Mouse (Mus musculus) lung, postnatal 25 days (tissue): ENCODE data around the gene Nup107.
"Not testable (repeated sequence)": the region's sequence is repeated elsewhere in the genome, so short reads cannot be mapped to it uniquely, and the experiment has no call there.

Experiments used
- DNase-seq: peaks from one replicate; pipeline ENCODE4 v3.0.0; 2022; ENCODE audit warnings: low spot score

Nup107 gene

DNA sequence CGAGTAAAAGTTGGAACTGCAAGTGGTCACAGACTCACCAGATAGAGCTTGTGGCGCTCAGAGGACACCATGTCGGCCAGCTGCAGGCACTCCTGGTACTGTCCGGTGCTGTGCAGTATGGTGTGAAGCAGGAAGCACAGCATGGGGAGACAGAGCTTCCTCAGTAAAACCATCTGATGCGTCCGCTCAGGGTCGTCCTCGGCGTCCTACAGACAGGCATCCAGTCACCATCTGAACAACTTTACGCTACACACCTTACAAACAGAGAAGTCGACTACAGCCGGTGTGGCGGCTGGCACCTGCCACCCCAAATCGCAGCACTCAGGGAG is 41.3 kb downstream of the Nup107 start:
- no peak for DNase-seq

DNA sequence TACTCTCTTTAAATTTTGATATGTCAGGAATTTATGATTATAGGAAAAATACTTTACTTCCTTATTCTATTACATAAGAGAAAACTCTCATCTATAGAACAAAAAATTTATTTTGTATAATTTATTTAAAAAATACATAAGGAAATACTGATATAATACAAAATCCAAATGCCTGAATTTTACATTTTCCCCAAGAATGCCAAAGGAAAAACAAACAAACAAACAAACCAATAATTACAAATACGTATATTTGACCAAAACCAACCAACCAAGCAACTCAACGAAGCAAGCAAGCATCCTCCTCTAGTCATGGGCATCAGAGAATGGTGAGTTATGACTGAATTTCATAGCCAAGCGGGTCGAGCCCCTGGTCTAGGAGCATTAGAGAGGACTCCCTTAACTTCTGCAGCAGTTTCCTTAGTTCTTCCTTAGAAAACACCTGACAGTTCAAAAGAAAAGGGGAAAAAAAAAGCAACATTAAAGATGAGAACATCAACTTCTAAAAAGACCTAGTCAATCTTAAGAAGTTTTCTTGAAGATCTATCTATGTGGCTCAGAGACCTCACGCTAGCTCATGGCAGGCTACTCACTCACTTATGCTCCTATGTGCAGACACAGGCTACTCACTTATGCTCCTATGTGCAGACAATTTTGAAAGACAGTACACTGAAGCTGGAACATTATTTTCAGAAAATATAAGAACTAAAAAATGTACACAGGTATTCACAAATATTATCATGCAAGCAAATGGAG is 41.8 kb downstream of the Nup107 start:
- DNase-seq = no peak

DNA sequence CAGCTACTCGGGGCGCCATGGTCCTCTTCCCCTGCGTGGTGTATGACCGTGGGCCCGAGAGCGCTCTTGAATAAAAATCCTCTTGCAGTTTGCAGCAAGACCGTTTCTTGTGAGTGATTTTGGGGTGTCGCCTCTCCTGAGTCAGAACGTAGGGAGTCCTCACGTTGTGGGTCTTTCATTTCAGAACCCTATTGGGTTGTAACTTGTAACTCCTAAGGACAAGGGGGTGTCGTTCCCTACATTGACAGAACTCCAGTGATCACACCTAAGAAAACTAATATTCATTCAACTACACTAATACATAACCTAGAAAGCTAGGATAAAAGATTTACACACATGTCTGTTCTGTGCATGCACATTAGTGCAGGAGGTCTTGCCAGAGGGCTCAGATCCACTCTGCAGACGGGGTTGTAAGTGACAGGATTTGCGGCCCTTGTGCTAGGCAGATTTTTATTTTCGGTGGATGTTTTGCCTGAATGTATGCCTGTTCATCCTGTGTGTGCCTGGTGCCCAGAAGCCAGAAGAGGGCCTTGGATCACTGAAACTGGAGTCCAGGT is 42.6 kb downstream of the Nup107 start:
- no peak for DNase-seq

DNA sequence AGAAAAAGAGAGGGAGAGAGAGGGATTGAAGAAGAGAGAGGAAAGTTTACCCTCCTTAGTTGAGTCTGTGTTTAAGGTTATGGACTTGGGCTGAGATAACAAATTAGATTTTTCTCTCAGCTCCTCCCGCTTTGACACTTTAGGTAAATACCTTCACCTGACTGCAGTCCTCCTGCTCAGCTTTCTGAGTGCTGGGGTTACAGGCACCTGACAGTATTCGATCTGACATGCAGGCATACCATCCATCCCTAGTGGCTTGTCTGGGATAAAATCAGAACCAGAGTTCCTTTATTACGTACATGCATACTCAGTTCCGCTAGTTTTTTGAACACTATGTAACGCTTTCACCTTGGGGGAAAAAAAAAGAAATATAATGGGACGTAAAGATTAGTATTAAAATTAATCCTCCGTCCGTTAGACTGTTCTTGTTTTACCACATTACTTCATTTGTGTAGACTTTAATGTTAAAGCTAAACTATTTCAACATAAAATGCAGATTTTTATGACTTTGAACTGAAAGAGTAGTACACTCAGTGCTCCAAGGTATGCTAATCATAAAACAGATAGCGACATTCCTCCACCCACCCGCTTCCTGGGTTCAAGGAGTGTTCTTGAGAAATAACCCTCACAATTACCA is 43.3 kb downstream of the Nup107 start:
- no peak for DNase-seq

DNA sequence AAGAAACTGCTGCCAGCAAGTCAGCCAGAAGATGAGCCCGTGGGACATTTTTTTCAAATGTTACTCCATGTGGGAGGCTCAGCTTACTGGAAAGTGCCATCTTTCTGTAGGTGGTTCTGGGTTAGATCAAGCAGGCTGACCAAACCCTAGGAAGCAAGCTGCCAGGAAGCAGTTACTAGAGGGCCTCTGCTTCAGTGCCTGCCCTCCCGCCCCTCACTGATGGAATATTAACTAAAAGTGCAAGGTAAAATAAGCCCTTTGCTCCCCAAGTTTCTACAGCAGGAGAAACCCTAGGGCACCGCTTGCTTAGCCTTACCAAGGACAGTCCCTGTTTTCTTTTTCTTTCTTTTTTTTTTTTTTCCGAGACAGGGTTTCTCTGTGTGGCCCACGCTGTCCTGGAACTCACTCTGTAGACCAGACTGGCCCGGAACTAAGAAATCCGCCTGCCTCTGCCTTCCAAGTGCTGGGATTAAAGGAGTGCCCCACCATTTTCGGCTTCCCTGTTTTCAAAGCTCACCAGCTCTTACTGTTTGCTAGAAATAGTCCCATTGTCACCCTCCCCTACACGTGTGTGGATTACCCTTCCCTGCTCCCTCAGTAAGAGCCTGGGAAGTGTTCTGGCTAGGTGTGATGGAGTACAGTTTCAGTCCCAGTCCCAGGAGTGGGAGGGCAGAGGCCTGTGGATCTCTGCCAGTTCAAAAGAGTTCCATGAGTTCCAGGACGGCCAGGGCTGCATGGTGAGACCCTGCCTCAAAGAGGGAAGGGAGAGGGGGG is 44.0 kb downstream of the Nup107 start:
- no peak for DNase-seq

DNA sequence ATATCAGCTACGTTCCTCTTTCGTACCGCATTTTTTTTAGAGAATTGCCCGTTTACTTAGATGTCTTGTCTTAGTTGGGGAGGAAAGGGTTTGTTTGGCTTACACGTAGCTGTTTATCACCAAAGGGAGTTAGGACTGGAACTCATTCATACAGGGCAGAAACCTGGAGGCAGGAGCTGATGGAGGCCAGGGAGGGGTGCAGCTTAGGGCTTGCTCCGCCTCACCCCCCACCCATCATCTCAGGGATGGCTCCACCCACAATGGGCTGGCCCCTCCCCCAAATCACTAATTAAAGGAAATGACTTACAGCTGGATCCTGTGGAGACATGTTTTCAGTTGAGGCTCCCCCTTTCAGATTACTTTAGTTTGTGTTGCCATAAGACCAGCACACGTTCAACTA is 44.8 kb downstream of the Nup107 start:
- no peak for DNase-seq

DNA sequence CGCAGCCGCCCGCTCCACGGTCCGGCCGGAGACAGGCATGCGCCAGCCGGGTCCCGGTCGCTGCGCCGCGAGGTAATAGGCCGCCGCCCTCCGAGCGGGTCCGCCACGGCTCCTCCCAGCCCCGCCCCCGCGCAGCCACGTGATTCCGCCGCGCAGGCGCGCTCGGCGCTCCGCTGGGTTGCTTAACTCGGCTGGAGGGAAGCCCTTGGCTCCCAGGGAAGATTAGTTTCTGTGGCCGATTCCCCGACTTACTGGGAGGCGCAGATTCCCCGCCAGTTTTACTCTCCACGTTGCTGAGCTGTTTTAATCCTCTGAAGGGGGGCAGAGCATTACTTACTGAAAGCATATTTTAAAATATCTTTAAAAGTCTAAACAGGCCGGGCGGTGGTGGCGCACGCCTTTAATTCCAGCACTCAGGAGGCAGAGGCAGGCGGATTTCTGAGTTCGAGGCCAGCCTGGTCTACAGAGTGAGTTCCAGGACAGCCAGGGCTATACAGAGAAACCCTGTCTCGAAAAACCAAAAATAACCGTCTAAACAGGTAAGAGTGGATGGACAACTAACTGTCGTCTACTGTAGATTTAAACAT is 46.1 kb downstream of the Nup107 start, which contains the start of gene Slc35e3:
Slc35e3 (minus strand) TSS at position 69 of the 587 bp plus-strand sequence.
- DNase-seq = peak; percentile 97

DNA sequence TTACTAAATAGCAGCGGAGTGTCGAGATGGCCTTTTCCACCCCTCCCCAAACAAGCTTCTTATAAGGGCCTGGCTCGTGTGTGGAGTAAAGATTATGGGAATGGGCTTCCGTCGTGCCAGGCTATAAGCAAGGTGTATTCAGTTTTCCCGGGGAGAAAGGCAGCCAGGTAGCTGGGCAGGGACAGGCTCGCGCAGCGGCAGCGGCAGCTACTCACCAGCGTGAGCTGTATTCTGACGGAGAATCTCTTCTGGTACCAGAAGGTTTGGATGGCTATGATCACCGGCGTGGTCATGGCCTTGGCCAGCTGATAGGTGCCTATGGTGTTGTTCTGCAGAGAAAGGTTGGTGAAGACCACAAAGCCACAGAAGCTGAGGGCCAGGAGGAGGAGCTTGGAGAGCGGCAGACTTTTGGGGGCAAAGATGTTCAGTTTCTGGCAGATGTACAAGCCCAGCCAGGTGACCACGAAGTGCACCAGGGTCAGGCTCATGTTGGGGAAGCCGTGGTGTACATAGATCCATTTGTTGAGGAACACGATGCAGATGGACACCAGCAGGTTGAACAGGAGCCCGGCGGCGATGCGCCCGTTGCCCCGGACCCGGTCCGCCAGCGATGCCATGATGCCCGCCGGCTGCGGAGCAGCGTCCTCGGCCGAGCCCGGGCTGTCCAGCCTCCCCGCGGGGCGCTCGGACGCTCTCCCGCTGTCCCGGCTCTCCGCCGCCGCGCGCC is 46.8 kb downstream of the Nup107 start:
- not testable (repeated sequence) for DNase-seq

DNA sequence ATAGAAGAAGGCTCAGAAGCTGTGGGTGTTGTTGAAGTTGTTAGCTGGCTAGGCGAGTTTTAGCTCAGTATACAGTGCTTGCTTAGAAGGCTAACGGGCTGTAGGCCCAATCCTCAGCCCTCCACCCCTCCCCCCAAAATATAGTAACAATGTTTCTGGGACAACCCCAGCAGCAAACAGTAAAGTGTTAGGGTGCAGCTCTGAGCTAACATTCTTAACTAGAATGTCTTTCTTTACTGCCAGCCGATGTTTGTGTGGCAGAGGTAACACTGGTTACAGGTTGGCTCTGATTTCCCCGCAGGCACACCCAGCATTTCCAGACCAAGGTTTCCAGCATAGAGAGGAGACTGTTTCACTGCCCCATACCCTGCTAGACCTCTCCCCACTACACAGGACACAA is 48.6 kb downstream of the Nup107 start:
- DNase-seq = no peak

DNA sequence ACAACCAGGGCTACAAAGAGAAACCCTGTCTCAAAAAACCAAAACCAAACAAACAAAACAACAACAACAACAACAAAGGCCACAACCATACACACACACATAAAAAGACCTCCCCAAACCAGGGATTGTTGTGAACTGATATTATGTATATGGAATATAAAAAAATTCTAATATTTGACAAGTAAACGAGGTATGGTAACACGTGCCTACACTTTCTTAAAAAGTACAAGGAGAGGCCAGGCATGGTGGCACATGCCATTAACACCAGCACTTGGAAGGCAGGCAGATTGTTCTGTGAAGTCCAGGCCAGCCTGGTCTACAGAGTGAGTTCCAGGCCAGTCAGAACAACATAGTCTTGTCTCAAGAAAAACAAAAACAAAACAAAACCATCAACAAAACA is 49.3 kb downstream of the Nup107 start:
- no peak for DNase-seq

DNA sequence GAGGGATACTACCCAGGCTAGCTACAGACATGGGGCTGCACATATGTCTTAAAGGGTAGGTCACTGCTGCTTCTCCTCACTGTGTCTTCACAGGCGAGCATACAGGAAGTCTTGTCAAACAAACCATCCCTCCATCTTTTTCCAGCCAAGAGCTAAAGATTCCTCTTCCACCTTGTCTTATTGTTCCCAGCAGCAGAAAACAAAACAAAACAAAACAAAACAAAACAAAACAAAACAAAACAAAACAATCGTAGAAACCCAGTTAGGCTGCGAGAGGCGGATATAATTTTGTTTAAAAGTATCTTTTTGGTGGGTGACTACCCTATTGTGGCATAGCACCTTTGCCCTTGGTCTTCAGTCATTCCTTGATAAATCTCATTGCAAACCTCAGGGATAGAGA is 49.9 kb downstream of the Nup107 start:
- DNase-seq = no peak

DNA sequence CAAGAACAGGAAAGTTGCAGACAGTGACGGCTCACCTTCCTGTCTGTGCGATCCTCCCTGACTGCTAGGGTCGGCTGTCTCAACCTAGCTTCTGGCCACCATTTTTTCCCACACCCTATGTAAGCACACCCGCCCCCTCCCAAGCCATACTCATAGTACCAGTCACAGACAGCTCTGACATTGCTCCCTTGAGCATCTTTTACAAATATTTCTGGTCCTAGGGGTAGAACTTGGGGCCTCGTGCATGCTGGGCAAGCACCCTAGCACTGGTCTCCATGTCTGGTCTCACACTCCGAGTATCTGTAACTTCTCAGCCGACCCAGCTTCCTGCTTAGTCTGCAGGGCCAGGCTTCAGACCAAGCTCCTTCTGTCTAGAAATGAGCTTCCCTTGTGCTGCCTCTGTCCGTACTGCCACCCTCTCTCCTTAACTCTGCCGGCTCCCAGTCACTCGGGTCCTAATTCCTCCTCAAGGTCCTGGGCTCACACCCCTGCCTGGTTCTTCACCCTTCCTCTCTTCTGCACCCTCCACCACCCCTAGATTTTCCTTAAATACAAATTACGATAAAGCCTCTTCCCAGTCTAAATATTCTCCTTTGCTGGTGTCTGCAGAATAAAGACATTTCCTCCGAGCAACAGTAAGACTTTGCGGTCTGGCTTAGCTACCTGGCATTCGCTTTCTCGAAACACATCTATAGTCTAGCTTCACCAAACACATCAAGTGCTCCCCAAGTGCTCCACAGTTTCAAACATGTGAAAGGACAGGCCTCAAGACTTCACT is 50.6 kb downstream of the Nup107 start:
- no peak for DNase-seq

DNA sequence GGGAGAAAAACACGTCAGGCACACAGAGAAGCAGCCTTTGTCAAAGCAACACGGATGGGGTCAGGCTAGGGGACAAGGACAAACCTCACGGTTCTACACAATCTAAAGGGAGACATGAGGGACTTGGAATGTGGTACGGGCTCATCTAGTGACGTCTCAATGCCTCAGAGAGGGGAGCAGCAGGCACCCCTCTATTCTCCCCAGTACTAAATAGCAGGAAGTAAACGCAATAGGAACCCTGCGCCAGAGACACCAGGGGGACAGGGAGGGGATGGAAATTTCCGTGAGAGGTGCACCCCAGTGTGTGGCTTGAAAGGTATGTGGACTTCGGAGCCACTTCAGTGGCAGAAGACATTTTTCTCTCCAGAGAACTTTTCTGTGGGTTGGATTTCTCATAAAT is 51.6 kb downstream of the Nup107 start:
- DNase-seq = no peak

DNA sequence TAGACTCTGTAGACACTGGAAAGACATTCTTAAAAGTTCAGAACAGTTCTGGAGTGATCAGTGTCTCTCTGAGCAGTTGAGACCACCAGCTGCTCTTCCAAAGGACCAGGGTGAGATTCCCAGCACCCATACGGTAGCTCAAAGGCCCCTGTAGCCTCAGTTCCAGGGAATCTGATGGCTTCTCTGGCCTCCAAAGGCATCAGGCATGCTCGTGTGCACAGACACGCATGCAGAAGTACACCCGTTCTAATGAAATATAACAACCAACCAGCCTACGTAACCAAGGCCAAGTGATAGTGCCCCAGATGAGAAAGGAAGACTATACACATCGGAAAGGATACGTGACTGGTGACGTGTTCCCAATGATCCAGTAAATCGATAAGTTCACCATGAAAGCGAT is 52.3 kb downstream of the Nup107 start:
- no peak for DNase-seq

DNA sequence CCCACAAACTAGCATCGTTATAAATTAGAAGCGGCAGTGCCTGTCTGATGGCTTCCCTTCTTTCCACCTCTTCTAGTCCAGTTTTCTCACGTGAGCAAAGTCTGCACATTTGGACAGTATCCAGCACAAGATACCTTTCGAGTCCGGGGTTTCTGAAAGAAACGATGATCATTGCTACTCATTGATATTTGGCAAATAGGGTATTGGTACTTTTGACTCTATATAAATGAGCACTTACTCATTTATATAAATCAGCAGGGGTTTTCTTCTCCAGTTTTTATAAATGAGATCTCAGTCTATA is 52.9 kb downstream of the Nup107 start:
- no peak for DNase-seq

DNA sequence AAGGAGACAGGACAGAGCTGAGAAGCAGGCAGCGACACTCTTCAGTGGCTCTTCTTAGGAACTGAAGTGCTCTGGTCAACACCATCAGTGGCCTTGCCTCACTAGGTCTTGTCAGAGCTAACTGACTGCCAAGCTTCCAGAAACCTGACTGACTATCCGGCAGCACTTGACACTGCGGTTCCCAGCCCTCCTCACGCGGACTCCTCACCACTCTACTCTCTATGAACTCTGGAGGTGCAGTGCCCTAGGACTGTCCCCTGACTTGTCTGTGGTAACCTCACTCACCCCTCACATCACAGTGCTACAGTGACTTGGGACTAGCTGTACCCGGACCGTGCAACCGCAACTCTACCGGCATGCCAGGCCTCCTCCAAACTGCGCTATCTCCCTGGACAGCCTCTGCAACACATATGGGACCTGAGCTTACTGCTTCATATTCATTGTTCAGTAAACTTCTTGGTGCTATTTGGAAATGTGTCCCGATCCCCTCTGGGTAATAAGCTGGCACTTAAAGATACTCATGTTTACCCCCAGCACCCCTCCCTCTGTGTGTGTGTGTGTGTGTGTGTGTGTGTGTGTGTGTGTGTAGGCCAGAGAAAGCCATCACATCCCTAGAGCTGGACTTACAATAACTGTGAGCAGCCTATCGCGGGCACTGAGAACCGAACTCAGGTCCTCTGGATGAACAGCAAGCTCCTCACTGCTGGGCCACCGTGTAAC is 53.4 kb downstream of the Nup107 start:
- DNase-seq = no peak

DNA sequence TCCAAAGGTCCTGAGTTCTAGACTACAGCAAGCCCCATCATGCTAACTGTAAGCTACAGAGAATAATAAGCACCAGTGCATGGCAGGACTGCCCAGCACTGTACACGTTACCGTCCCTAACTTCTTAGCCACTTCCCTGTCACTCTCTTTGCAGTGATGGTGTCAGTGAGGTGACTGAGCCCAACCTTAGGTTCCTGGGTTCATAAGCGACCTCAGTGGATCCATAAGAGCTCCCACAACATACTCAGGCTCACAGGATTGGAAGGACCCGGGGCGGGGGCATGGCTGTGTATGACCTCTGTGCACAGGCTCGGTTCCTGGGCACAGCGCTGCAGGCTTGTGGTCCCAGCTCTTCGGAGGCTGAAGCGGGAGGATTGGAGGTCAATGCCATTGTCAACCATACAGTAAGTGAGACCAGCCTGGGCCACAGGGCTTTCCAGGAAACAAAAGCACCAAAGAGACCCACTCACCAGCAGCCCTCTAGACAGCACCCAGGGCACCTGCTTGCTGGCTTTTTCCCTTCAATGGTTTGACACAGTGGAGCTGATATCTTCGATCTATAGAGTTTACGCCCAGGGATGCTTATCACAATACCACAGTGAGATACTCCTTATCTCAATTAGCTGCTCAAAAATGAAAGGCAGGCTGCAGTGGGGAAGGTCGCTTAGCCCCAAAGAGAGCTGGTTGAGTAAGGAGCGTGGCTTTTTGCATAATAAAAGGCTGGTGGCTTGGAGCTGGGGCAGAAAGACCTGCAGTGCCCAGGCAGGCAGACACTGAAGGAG is 54.2 kb downstream of the Nup107 start:
- DNase-seq = no peak

DNA sequence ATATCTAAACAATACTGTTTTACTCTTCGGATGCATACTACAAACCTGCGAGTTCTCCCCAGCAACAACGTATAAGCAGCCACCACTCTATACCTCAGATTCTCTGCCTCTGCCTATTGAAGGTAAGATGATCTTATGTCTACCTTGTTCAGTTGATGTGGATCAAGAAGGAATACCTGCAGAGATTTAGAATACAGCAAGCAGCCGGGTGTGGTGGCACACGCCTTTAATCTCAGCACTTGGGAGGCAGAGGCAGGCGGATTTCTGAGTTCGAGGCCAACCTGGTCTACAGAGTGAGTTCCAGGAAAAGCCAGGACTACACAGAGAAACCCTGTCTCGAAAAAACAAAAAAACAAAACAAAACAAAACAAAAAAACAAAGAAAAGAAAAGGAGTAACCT is 55.0 kb downstream of the Nup107 start:
- not testable (repeated sequence) for DNase-seq

DNA sequence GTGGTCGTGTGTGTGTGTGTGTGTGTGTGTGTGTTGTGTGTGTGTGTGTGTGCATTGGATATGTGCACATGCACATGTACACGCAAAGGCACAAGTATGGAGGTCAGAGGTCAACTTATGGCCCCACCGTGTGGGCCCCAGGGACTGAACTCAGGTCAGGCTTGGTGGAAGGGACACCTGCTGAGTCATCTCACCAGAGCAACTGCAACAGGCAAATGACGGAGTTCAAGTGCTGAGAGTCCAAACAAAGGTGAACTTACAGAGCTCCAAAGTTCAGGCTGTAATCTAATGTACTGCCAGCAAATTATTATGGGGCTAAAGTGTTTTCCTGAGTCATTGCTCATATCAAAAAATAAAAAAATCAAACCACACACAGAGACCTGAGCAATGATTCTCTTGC is 55.4 kb downstream of the Nup107 start:
- DNase-seq = no peak

DNA sequence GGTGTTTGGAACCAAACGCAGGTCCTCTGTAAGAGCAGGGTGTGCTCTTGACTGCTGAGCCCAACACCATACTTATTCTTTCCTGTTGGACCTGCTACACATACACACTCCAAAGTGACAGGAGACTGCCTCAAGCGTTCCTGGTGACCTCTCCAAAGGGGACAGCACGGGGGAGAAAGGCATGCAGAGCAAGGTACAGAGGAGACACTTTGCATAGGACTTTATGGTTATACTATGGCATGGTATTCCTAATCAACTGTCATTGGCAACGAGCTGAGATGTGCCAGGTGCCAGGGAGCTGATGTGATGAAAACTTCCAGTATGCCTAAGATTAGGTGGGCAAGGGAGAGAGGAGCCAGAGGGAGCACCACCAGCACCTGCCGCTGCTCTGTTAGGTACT is 55.9 kb downstream of the Nup107 start:
- no peak for DNase-seq
